Comparison of ENCODE assay signal across 1 mouse cellular context in the genomic region with DNA sequence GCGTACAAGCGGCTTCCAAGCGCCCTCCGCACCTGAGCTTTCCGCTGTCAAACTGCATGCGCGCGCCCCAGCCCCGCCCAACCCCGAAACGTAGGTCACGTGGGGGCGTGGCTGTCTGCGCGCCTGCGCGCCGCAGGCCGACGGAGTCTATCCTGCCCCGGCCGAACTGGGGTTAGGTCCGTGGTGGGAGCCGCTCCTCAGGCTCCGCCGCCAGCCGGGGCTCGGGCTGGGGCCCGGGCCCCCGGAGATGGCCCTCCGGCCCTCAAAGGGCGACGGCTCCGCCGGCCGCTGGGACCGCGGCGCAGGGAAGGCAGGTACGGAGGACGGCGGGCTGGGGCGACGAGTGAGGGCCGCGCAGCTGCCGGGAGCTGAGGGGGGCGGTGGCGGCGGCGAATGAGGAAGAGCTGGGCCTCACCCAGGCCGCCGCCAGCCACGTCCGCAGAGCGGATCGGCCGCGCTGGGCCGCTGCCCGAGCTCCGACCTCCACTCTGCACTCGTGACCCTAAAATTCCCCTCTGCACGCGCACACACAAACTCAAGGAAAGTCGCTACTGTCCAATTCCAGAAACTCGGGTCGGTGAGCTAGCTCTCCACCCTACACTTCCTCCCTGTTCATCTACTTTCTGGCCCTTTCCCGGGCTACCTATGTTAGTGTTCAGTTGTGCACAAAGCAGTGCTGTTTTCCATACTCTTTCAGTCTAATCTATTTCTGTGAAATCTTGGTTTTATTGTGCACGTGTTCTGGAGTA.
TF ChIP-seq lines count a peak whose summit lies in the region.

A gene (plus strand): TSS at position 102 of the 749 bp plus-strand sequence.

TF ChIP-seq in CH12.LX, 34 proteins besides CTCF, POLR2A, EP300 and RAD21 (continued from another document):
- TF ChIP-seq MAFK (IDR thresholded peaks at IDR 0.05; ENCODE audit: insufficient replicate concordance, low read length) (no peak), ZKSCAN1 (IDR thresholded peaks at IDR 0.05; ENCODE audit: borderline replicate concordance, low read depth, low read length) (no peak), PAX5 (IDR thresholded peaks at IDR 0.05; ENCODE audit: low read length) (no peak), MXI1 (IDR thresholded peaks at IDR 0.05; ENCODE audit: low read depth, low read length) (peak; percentile 7; the same call in 1 of the 2 replicates), SIN3A (IDR thresholded peaks at IDR 0.05; ENCODE audit: low read length) (peak; percentile 25; the same call in 1 of the 2 replicates), ELF1 (IDR thresholded peaks at IDR 0.05; ENCODE audit: low read depth, low read length) (peak; percentile 52), BHLHE40 (IDR thresholded peaks at IDR 0.05; ENCODE audit: low read depth, low read length) (peak; percentile 96), JUND (conservative IDR thresholded peaks at IDR 0.05; ENCODE audit: low read depth, low read length) (no peak), IRF4 (IDR thresholded peaks at IDR 0.05; ENCODE audit: low read depth, low read length) (no peak), JUN (IDR thresholded peaks at IDR 0.05; ENCODE audit: insufficient read depth, low read depth, low read length) (no peak), MEF2A (IDR thresholded peaks at IDR 0.05; ENCODE audit: borderline replicate concordance, low read depth, low read length) (no peak), MYC (IDR thresholded peaks at IDR 0.05; ENCODE audit: low read depth, low read length) (no peak), USF2 (conservative IDR thresholded peaks at IDR 0.05; ENCODE audit: low read depth, low read length) (peak; percentile 82), KAT2A (IDR thresholded peaks at IDR 0.05; ENCODE audit: insufficient replicate concordance, low read length) (no peak), ZNF384 (IDR thresholded peaks at IDR 0.05; ENCODE audit: low read depth, low read length) (no peak), SMC3 (IDR thresholded peaks at IDR 0.05; ENCODE audit: low read depth, low read length) (no peak), ZMIZ1 (IDR thresholded peaks at IDR 0.05; ENCODE audit: low read depth, low read length) (peak; percentile 91), NRF1 (IDR thresholded peaks at IDR 0.05; ENCODE audit: low read depth, low read length) (peak; percentile 91), GABPA (IDR thresholded peaks at IDR 0.05; ENCODE audit: insufficient replicate concordance, low read depth, low read length) (no peak), CHD2 (IDR thresholded peaks at IDR 0.05; ENCODE audit: low read length) (no peak), UBTF (IDR thresholded peaks at IDR 0.05; ENCODE audit: low read depth, low read length) (peak; percentile 92; the same call in 1 of the 2 replicates), POLR2AphosphoS2 (IDR thresholded peaks at IDR 0.05; ENCODE audit: low read depth, low read length) (peak; percentile 53; the same call in 1 of the 2 replicates), HCFC1 (IDR thresholded peaks at IDR 0.05; ENCODE audit: low read depth, low read length) (no peak; the same call in 1 of the 2 replicates), E2F4 (IDR thresholded peaks at IDR 0.05; ENCODE audit: insufficient replicate concordance, low read depth, low read length) (no peak), ETS1 (conservative IDR thresholded peaks at IDR 0.05; ENCODE audit: low read depth, low read length) (no peak), MAZ (IDR thresholded peaks at IDR 0.05; ENCODE audit: low read depth, low read length) (0 out of 2 replicates have a peak, but pooled peaks have one; percentile 22), MAX (IDR thresholded peaks at IDR 0.05; ENCODE audit: low read length) (peak; percentile 62; the same call in 1 of the 2 replicates), TCF12 (IDR thresholded peaks at IDR 0.05; ENCODE audit: low read depth, low read length) (peak; percentile 56), RCOR1 (conservative IDR thresholded peaks at IDR 0.05; ENCODE audit: low read depth, low read length) (no peak), NELFE (IDR thresholded peaks at IDR 0.05; ENCODE audit: low read depth, low read length) (peak; percentile 97)
